In genomic region chr4:44295837-44296236, GRCm38 (mm10) we compare ENCODE assay signal across 30 mouse cellular contexts. TPM values are rescaled to one million over a fixed set of nuclear protein-coding genes. Genes with fewer than 3 reads are reported as not detected.
"Had no signal": no experiment of that assay in that cellular context is flagged by ENCODE, and none has a peak within 500 bp of the region (broad histone marks: within the 10 kb centered on the region; RNA-seq: fewer than 3 reads in every experiment).

No protein-coding gene starts in this region.

- DNase-seq: gastrocnemius, postnatal 14 days; gastrocnemius, postnatal 36 days; heart, adult 18-20 months; heart, postnatal 14 days; heart, postnatal 36 days; kidney, adult 11 months; kidney, adult 2 months; kidney, adult 9 months; kidney, postnatal 14 days; kidney, postnatal 36 days; layer of hippocampus, adult 9-11 months; layer of hippocampus, postnatal 36 days; left cerebral cortex, postnatal 4 days; liver, embryonic 13.5 days; liver, postnatal 0 days had no signal

- H3K27ac ChIP-seq: heart, embryonic 13.5 days; heart, embryonic 15.5 days; hindbrain, embryonic 13.5 days; hindbrain, embryonic 15.5 days; hindbrain, postnatal 0 days; kidney, embryonic 15.5 days; kidney, postnatal 0 days; limb, embryonic 13.5 days; limb, embryonic 15.5 days; liver, embryonic 13.5 days; liver, embryonic 15.5 days had no signal

- ATAC-seq: hindbrain, postnatal 0 days; intestine, embryonic 16.5 days; liver, postnatal 0 days had no signal

- H3K4me1 ChIP-seq: heart, embryonic 13.5 days; heart, embryonic 15.5 days; kidney, embryonic 15.5 days; limb, embryonic 13.5 days; limb, embryonic 15.5 days; liver, embryonic 13.5 days had no signal

- H3K9me3 ChIP-seq: heart, embryonic 13.5 days; heart, embryonic 15.5 days; hindbrain, embryonic 13.5 days; hindbrain, embryonic 15.5 days; kidney, embryonic 15.5 days; limb, embryonic 13.5 days; limb, embryonic 15.5 days; liver, embryonic 13.5 days; liver, embryonic 15.5 days had no signal

- H3K9ac ChIP-seq: heart, embryonic 13.5 days; heart, embryonic 15.5 days; hindbrain, embryonic 13.5 days; hindbrain, embryonic 15.5 days; kidney, embryonic 15.5 days; limb, embryonic 13.5 days; limb, embryonic 15.5 days; liver, embryonic 13.5 days; liver, embryonic 15.5 days; liver, postnatal 0 days had no signal

- H3K36me3 ChIP-seq: heart, embryonic 13.5 days; heart, embryonic 15.5 days; hindbrain, embryonic 13.5 days; hindbrain, embryonic 15.5 days; kidney, embryonic 15.5 days; limb, embryonic 13.5 days; limb, embryonic 15.5 days; liver, embryonic 13.5 days; liver, embryonic 15.5 days had no signal

- H3K4me3 ChIP-seq: heart, embryonic 13.5 days; heart, embryonic 15.5 days; hindbrain, embryonic 13.5 days; hindbrain, embryonic 15.5 days; kidney, embryonic 15.5 days; limb, embryonic 13.5 days; limb, embryonic 15.5 days; liver, embryonic 13.5 days; liver, embryonic 15.5 days had no signal

- H3K27me3 ChIP-seq: heart, embryonic 13.5 days; heart, embryonic 15.5 days; hindbrain, embryonic 13.5 days; hindbrain, embryonic 15.5 days; kidney, embryonic 15.5 days; limb, embryonic 13.5 days; limb, embryonic 15.5 days; liver, embryonic 13.5 days; liver, embryonic 15.5 days had no signal

- H3K4me2 ChIP-seq: heart, embryonic 11.5 days; heart, embryonic 13.5 days; heart, embryonic 15.5 days; hindbrain, embryonic 13.5 days; hindbrain, embryonic 15.5 days; kidney, embryonic 15.5 days; limb, embryonic 13.5 days; limb, embryonic 15.5 days; liver, embryonic 11.5 days; liver, embryonic 13.5 days; liver, embryonic 15.5 days had no signal

RNA-seq across cellular contexts. Expression of gene Melk, which starts 4.8 kb away (rescaled TPM):
- total RNA-seq: gastrocnemius, adult 8-10 months; layer of hippocampus, adult 18-20 months had no signal
